Mouse (Mus musculus): ENCODE data around the gene Pde6b.

The Pde6b gene

DNA sequence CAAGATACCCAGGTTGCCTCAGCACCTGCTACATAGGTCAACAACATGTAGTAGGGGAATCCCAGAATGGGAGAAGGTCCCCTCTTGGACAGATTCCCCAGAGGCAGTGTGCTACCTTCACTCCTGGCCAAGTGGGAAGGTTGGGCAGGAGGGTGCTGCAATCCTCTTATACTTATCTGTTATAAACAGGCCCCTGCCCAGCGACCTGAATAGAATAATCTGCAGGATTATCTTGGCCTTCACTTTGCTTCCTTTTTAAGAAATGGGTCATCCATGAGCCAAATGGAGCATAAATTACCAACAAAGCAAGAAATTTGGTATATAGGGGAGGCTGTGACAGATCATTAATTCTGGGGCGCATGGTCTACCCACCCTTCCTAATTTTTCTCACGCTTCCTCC lies 1.6 kb downstream of the Pde6b start:
- DNase-seq (ENCODE audit: low spot score) = no peak

DNA sequence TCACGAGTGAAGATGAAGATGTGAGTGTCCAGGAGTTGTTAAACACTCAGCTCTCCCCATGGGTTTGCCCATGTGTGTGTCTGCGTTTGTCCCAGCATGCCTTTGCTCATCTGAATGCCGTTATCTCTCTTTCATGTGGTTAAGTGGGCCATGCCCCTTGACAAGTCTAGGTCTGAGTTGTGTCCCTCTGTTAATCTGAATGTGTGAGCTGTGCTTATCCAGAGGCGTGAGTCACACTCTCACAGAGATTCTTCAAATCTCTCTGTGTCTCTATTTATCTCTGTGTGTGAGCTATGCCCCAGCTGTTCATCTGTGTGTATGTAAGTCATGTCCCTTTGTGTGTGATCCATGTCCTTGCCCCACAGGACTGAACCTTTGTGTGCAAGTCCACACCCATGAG lies 15.3 kb downstream of the Pde6b start:
- DNase-seq (ENCODE audit: low spot score) = no peak

DNA sequence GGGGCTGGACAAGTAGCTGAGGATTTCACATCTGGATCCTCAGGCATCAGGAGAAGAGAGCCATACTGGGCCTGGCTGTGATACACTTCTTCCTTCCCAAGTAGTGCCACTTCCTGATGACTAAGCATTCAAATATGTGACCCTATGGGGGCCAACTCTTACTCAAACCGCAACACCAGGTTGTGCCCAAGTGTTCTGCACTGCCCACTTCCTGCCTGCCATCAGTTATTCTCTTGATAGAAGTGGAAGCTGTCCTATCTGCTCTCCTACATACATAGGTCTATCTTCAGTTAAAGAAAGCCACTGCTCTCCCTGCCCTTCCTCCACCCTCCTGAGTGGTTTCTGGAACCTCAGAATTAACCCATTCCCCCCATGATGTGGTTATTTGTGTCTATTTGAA lies 17.3 kb downstream of the Pde6b start:
- DNase-seq (ENCODE audit: low spot score) = no peak

DNA sequence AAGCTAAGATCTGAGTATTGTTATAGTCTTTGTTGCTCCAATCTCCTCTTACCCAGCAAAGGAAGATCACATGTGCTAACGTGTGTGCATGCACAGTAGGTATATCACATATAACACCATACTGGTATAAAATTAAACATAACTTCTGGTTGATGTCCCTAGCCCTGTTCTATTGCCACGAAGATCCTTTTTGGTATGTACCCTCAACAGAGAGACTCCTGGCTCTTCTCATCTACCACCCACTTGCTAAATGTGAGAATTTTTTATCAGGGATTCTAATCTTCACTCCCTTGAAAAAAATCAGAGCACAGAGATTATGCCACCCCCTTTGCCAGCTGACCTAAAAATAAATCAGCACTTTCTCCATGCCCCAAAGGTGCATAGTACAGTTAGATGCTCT lies 18.8 kb downstream of the Pde6b start:
- DNase-seq (ENCODE audit: low spot score) = no peak

DNA sequence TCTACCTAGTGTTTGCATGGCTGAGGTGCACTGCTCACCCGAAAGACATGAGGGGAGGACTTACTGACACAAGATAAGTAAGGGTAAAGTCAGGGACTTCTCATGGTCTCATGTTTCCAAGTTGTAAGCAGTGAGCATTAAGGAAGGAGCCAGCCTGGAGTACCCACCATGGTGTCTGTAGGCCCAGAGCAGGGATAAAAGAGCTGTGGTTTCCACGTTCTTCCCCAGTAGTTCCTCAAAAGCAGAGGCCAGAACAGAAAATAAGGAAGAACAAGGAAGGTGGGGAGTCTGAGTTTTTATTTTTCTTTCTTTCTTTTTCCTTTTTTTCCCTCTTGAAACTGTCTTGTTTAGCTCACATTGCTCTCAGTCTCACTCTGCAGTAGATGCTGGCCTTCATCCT lies 26.5 kb downstream of the Pde6b start:
- no peak for DNase-seq (ENCODE audit: low spot score)

DNA sequence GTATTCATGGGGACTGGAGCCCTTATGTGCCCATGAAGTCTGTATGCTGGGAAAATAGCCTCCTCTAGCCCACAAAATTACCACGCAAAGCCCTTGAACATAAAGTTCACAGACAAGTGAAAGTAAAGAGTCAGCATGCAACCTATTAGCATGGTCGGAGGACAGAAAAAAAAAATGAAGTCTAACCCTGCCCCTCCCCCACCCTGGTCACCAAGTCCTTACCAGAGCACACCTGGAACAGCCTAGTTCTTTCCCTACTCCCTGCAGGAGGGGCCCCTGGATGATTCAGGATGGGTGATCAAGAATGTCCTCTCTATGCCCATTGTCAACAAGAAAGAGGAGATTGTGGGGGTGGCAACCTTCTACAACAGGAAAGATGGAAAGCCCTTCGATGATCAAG lies 34.5 kb downstream of the Pde6b start:
- no peak for DNase-seq (ENCODE audit: low spot score)

DNA sequence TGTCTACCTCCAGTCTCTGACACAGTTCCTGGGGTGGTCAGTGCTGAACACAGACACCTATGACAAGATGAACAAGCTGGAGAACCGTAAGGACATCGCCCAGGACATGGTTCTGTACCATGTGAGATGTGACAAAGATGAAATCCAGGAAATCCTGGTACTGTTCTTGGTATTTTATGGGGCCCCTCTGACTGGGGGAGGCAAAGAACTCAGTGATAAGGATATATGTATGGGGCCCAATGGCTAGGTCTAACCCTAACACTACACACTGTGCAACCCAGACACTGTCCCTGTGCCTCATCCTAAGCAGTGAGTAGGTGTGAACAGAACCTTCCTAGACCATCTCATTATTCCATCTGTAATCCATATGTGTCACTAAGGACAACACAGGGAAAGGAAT lies 35.2 kb downstream of the Pde6b start:
- peak; percentile 64 for DNase-seq (ENCODE audit: low spot score)

DNA sequence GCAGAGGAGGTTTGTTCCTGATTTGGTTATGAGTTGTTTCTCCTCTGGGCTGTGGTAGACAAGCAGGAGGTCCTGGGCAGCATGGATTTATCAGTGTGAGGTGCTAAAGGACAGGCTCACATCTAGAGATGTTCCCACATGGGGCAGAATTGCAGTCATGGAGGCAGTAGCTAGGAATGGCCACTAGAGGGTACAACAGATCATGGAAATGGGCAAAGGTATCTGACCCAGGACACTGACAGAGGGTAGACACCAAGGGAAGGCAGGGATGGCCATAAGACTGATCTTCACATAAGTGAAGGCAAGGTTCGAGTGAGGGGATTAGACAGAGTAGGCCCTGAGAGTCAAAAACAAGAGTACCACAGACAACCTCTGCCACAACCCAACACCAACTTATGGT lies 39.0 kb downstream of the Pde6b start:
- peak; percentile 64 for DNase-seq (ENCODE audit: low spot score)

DNA sequence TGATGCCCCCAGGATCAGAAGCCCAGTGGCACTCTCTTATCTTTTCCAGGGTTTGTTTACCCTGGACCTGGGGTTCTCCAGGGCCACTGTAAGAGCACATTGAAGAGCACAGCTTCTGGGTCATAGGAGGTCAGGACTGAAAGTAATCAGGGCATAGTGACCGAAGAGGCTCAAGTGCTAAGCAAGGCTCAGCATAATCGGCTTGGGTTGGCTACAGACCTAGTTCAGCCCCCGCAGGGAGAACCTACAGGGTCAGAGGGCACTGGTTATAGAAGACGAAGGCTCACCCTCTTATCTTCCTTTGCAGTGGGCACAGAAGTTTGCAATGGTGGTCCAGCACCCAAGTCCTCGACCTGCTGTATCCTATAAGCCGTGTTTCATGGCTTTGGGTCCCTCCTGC lies 43.0 kb downstream of the Pde6b start:
- no peak for DNase-seq (ENCODE audit: low spot score)

DNA sequence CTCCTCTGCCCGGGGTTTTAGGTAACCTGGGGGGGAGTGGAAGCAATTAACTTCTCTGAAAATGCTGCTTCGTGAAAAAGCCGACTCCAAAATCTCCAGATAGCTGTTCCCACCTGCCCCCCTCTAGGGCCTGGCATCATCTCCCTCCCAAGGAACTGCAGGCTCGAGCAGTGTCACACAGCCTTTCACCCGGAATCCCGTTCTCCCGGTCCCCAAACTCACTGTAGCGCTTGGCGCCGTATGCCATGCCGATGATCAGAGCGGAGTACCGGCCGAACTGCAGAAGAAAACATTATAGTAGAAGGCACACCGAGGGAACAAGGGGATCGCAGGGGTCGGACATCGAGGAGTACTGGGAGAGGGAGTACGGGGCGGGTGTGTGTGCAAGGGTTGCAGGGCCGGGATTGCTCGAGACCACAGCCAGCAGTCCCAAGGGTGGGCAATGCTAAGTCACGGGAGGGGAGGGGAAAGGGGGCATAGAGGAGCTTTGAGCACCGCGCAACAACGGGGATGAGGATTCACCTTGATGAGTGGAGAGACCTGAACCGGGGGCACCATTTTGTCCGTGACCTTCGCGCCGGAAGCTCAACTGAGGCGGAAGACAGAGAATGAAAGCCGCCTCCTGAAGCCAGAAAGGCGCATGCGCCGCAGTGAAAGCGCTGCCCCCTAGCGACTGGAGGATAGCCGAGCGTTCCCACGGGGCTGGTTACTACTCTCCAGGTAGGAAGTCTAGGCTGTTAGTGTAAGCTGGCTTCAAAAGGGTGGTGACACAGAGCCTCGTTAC lies 45.8 kb downstream of the Pde6b start, which contains the start of gene Atp5k:
Atp5k (minus strand) TSS at position 645 of the 784 bp plus-strand sequence.
- peak; percentile 93 for DNase-seq (ENCODE audit: low spot score)

DNA sequence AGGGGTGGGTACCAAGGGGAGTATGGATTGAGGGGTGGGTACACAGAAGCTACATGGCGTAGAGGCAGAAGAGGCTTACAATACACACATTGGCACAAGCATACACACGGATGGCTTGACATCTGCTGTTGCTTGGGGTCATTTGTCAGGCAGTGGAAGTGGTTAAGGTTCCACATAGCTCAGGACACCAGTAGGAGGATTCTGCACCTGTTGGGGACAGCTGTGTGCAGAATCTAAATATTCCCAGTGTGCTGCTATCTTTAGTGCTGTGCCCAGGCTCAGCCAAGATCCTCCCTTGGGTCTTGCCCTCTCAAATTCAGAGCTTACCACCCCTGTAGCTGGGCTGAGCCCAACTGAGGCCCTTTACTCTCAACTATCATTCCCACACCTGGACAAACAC lies 47.9 kb downstream of the Pde6b start:
- DNase-seq (ENCODE audit: low spot score) = no peak

DNA sequence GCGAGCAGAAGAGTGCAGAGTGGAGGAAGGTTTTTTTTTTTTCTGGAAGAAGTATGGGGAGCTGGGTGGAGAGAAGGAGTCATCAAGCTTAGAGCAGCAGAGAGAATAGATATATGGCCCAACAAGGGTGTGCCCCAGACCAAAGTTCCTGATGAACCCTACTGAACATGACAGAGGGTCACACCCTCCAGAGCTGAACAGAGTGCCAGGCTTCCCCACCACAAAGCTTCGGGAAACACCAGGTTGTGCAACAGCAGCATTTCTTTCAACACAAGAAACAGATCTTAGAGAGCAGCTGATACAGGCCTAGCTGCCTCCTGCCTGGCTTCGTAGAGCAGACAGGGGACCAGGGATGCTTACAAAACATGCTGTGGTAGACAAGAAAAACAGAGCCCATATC lies 58.8 kb downstream of the Pde6b start:
- no peak for DNase-seq (ENCODE audit: low spot score)

DNA sequence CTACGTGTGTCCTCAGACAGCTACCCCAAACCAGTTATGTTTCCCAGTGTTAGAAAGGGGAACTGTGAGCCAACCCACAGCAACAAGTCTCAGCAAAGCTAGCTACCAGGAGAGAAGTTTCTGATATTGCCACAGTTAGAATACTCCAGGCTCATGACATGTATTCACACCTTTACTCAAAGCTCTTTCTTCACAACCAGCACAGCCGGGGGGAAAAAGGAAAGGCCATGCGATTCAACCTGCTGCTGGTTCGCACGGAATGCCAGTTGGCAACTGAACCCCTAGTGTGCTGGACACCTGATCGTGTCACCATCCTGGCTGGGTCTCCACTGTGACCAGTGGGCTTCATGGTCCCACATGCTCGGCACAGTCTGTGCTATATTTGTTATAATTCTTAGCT lies 59.7 kb downstream of the Pde6b start:
- no peak for DNase-seq (ENCODE audit: low spot score)

DNA sequence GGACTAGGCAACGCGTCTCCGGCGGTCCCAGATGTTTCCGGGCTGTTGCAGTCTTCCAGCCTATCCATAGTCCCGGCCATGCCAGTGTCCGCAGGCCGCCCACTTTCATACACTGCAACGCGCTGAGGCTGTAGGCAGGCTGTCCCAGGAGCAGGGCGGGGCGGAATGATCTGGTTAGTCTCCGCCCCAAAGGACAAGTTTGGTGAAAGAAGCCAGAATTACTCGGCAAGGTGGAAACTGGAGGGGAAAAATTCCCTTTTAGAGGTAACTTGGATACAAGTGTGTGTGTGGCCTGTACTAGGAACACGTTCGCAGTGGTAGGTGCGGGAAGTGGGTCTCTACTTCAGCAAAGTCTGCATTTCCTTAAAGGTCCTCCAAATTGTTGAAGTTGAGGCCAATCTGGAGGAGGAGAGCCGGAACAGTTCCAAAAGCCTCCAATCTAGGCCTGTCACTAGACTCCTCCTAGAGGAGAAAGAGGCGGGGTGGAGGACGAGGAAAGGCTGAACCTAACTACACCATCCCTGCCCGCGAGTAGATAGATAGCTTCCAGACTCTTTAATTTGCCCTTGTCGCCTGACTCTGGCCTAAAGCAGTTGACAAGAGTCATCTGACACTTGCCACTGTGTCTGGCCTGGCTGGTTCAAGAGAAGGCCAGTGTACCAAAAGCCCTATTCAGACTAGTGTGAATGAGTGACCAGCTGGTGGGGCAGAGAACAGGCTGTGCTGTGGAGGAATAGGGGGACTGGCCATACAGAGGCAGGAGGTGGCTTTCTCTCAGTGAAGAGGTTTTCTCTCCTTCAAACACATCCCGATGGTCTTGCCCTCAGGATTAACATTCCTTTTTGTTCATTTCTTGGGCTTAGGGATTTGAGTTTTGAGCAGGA lies 60.8 kb downstream of the Pde6b start, which contains the start of gene Mfsd7a:
Mfsd7a (minus strand) TSS at position 107 of the 884 bp plus-strand sequence.
- no peak for DNase-seq (ENCODE audit: low spot score)

DNA sequence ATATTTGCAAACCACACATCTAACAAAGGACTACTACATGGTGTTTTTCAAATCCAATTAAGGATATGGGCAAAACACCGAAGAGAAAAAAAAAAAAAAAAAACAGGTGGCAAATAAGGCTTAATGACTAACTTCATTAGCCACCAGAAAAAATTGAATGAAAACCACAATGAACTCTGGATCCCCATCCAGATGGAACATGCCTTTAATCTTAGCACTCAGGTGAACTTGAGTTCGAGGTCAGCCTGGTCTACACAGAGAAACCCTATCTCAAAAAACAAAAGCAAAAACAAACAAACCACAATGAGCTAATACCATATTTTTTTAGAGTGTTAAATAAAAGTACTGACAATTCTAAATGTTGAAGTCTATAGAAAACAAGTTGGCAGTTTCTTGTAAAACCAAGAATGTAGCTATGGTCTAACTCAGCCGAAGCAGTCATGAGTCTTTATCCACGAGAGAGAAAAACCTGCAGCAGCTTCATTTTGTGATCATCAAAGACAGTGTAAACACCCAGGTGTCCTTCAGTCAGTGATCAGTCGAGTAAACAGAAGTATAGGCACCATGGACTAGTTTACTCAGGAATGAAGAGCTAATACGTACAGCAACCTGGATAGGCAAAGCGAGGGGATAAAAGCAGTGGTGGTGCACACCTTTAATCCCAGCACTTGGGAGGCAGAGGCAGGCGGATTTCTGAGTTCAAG lies 62.8 kb downstream of the Pde6b start:
- DNase-seq (ENCODE audit: low spot score) = no peak

DNA sequence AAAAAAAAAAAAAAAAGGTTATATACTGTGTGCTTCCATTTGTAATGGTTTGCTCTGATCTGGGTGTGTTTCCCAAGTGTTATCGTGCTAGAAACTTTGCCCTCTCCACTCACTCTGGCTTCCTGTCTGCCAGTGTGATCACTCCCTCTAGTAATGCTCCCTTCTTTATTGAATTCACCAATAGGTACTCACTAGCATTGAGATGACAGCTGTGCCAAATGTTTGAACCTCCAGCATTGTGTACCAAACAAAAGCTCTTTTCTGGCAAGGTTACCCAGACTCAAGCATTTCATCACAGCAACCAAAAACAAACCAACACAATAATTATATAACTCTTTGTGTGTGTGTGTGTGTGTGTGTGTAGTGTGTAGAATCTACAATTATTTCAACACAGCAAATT lies 63.4 kb downstream of the Pde6b start:
- no peak for DNase-seq (ENCODE audit: low spot score)

DNA sequence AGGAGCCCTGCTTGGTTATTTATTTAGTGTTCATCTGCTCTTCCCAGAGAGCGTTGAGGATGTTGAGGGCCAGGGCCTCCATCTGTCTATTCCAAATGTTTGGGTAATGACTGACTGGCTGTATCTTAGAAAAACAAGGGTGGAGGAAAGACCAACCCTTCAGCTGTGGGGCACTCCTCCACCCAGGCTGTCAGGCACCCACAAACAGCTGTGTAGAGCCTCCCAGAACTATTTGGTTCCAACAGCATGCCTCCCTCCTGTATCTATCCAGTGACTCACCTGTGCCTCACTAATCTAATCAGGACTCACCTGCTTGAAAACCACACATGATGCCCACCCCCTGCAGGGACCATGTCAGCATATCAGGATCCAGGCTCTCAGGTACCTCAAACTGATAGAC lies 64.2 kb downstream of the Pde6b start:
- DNase-seq (ENCODE audit: low spot score) = no peak

DNA sequence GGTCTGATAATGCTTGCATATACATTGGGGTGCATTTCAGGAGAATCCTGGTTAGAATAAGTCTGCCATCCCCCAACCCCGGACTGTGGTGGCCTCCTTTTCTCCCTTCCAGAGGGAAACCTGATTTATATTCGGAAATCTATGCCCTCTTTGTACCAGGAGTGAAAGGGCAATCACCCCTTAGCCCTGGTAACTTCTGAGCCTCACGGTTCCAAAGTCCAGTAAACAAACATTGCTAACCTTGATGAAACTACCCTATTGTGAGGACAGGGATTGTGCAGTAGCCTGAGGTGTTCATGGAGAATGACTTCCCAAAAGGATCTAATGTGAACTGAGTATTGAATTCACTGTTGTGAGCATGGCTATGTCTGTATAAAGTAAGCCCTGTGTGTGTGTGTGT lies 65.9 kb downstream of the Pde6b start:
- no peak for DNase-seq (ENCODE audit: low spot score)

DNA sequence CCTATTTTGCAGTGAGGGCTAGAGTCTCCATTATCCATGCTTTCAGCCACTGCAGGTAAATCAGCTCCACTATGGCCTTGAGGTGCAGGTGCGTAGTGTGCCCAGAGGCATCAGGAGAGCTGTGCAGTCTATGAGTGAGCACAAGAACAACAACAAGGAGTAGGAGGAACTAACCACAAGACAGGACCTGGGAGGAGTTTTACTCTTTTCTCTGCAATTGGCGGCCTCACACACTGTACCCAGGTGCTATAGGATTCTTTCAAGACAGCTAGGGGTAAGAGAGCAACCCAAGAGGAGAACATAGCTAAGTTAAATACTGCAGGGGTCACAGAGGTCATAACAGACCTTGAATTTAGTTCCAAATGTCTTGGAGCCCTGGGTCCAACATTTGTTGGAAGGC lies 70.5 kb downstream of the Pde6b start:
- DNase-seq (ENCODE audit: low spot score) = no peak

DNA sequence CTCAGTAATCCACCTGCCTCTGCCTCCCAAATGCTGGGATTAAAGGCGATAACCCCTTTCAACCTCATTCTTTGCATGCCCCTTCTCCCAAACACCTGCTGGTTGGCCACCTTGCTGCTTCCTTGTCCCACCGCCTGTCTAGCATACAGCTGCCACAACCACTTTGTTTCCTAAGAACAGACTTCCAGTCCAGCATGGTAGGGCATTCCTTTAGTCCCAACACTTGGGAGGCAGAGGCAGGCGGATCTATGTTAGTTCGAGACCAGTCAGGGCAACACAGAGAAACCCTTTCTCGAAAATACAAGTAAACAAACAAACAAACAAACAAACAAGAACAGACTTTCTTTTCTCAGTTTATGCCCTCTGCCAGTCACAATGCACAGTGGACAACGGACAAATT lies 72.3 kb downstream of the Pde6b start:
- no peak for DNase-seq (ENCODE audit: low spot score)

DNA sequence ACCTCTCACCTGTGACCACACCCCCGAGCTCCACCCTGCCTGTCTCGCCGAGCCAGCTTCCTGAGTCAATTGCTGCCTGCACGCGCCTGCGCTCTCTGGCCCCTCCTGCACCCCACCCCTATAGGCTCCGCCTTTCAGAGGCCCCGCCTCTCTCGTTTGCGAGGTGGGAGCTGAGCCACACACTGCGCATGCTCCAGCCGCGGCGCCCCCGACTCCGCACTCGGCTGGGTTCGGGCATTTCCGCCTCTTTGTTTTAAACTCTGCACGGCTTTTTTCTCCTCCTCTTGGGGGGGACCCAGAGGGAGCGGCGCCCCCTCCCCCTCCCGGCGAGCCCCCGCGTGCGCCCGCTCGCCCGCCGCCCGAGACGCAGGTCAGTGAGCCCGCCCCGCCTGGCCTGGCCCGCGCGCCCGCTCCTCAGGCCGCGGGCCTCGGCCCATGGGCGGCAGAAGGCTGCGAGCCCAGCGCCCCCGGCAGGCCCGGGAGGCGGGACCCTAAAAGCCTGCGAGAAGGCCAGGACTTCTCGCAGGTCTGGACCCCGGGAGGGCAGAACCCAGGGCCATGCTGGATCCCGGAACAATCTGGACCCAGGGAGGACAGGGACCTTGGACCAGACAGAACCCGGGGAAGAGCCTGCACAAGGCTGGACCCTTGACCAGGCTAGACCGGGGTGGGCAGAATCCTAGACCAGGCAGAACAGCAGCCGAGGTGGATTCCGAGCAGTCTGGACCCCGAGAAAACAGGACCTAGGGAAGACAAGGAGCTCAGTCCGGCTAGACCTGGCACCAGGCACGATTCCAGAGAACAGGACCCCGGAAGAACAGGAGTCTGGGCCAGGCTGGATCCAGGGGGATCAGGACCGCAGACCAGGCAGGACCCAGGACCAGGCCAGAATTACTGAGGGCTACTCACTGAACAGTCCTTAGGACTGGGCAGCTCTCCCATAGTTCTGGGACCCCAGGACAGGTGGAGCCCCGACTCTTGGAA lies 73.2 kb downstream of the Pde6b start, which contains the start of gene Pcgf3:
Pcgf3 (plus strand) TSS at position 151 of the 984 bp plus-strand sequence.
- peak; percentile 95 for DNase-seq (ENCODE audit: low spot score)
